Mouse (Mus musculus): ENCODE measurements at regions not wholly inside any gene's neighbourhood (a gene's known extent, or its start where the extent isn't known, plus 50 kb on each side); places are given as distances from the start of the nearest gene placed in this dataset.

- H3K27me3 ChIP-seq (replicated peaks; ENCODE audit: insufficient read depth, low read length), result no peaks in the 10 kb centered on the region
- no peaks in the 10 kb centered on the region for H3K36me3 ChIP-seq (ENCODE audit: insufficient read depth, low read length)
- TF ChIP-seq EP300 (IDR thresholded peaks at IDR 0.05) (no peak), CTCF (IDR thresholded peaks at IDR 0.05) (no peak)
These were observed 262.2 kb downstream of the Gm11361 start for GRCm38 (mm10) chr13:28519383-28520126.

GRCm38 (mm10) chr13:28517161-28517560 lies 259.8 kb downstream of the Gm11361 start:
- Histone ChIP-seq H3K4me3 (ENCODE audit: low read depth, low read length) (no peak overlapping the region), H3K27ac (ENCODE audit: low read length) (no peak overlapping the region), H3K4me2 (replicated peaks; ENCODE audit: low read depth, low read length) (no peak overlapping the region), H3K36me3 (ENCODE audit: insufficient read depth, low read length) (no peaks in the 10 kb centered on the region), H3K9ac (replicated peaks; ENCODE audit: low read depth) (no peak overlapping the region), H3K9me3 (ENCODE audit: low read length) (no peaks in the 10 kb centered on the region), H3K4me1 (ENCODE audit: insufficient read depth, low read depth, low read length) (no peaks in the 10 kb centered on the region; the same call in 1 of the 2 replicates), H3K27me3 (replicated peaks; ENCODE audit: insufficient read depth, low read length) (no peaks in the 10 kb centered on the region)
- DNase-seq (ENCODE audit: low spot score), result no peak
- no peak for ATAC-seq
- WGBS, result 53% methylated on average over 6 of the region's 6 CpGs
- TF ChIP-seq EP300 (IDR thresholded peaks at IDR 0.05) (no peak), CTCF (IDR thresholded peaks at IDR 0.05) (no peak)

More at GRCm38 (mm10) chr13:28519383-28520126, 262.2 kb downstream of the Gm11361 start:
- no peak overlapping the region for H3K4me2 ChIP-seq (replicated peaks; ENCODE audit: low read depth, low read length)
- H3K4me1 ChIP-seq (ENCODE audit: insufficient read depth, low read depth, low read length), result no peaks in the 10 kb centered on the region; the same call in 1 of the 2 replicates
- H3K9me3 ChIP-seq (ENCODE audit: low read length), result no peaks in the 10 kb centered on the region
- no peak overlapping the region for H3K27ac ChIP-seq (ENCODE audit: low read length)
- no peak overlapping the region for H3K4me3 ChIP-seq (ENCODE audit: low read depth, low read length)
- no peak overlapping the region for H3K9ac ChIP-seq (replicated peaks; ENCODE audit: low read depth)
- ATAC-seq (0 out of 2 replicates have a peak, but pooled peaks have one; percentile 23), DNase-seq (ENCODE audit: low spot score) (peak; percentile 19)
- WGBS, result 41% methylated on average over 3 of the region's 3 CpGs

GRCm38 (mm10) chr13:28516636-28517035 lies 259.3 kb downstream of the Gm11361 start:
- ATAC-seq, result no peak
- H3K9ac ChIP-seq (replicated peaks; ENCODE audit: low read depth), result no peak overlapping the region
- no peaks in the 10 kb centered on the region for H3K36me3 ChIP-seq (ENCODE audit: insufficient read depth, low read length)
- H3K27me3 ChIP-seq (replicated peaks; ENCODE audit: insufficient read depth, low read length), result no peaks in the 10 kb centered on the region
- TF ChIP-seq EP300 (IDR thresholded peaks at IDR 0.05) (no peak), CTCF (IDR thresholded peaks at IDR 0.05) (no peak)
- 60% methylated on average over 2 of the region's 2 CpGs for WGBS
- no peaks in the 10 kb centered on the region; the same call in 1 of the 2 replicates for H3K4me1 ChIP-seq (ENCODE audit: insufficient read depth, low read depth, low read length)
- H3K9me3 ChIP-seq (ENCODE audit: low read length), result no peaks in the 10 kb centered on the region
- H3K4me2 ChIP-seq (replicated peaks; ENCODE audit: low read depth, low read length), result no peak overlapping the region
- H3K27ac ChIP-seq (ENCODE audit: low read length), result no peak overlapping the region
- no peak overlapping the region for H3K4me3 ChIP-seq (ENCODE audit: low read depth, low read length)
- DNase-seq (ENCODE audit: low spot score), result no peak

- H3K4me1 ChIP-seq (ENCODE audit: insufficient read depth, low read depth, low read length), result no peaks in the 10 kb centered on the region
- H3K4me2 ChIP-seq (replicated peaks; ENCODE audit: low read depth, low read length), result no peak overlapping the region
- no peak for DNase-seq (ENCODE audit: low spot score)
- TF ChIP-seq EP300 (IDR thresholded peaks at IDR 0.05), result no peak
- TF ChIP-seq CTCF (IDR thresholded peaks at IDR 0.05), result peak; percentile 28; the same call in 1 of the 2 replicates
- H3K9ac ChIP-seq (replicated peaks; ENCODE audit: low read depth), result no peak overlapping the region
- H3K27me3 ChIP-seq (replicated peaks; ENCODE audit: insufficient read depth, low read length), result no peaks in the 10 kb centered on the region
- H3K36me3 ChIP-seq (ENCODE audit: insufficient read depth, low read length), result no peaks in the 10 kb centered on the region
- H3K4me3 ChIP-seq (ENCODE audit: low read depth, low read length), result no peak overlapping the region
- no peak for ATAC-seq
- H3K9me3 ChIP-seq (ENCODE audit: low read length), result no peaks in the 10 kb centered on the region
- no peak overlapping the region for H3K27ac ChIP-seq (ENCODE audit: low read length)
These were observed 256.9 kb downstream of the Gm11361 start for GRCm38 (mm10) chr13:28514245-28514644.

GRCm38 (mm10) chr13:28513336-28513735 lies 256.0 kb downstream of the Gm11361 start:
- TF ChIP-seq EP300 (IDR thresholded peaks at IDR 0.05), result no peak
- TF ChIP-seq CTCF (IDR thresholded peaks at IDR 0.05), result no peak
- Histone ChIP-seq H3K27me3 (replicated peaks; ENCODE audit: insufficient read depth, low read length) (no peaks in the 10 kb centered on the region), H3K9me3 (ENCODE audit: low read length) (no peaks in the 10 kb centered on the region), H3K4me1 (ENCODE audit: insufficient read depth, low read depth, low read length) (no peaks in the 10 kb centered on the region), H3K36me3 (ENCODE audit: insufficient read depth, low read length) (no peaks in the 10 kb centered on the region), H3K27ac (ENCODE audit: low read length) (no peak overlapping the region), H3K4me3 (ENCODE audit: low read depth, low read length) (no peak overlapping the region), H3K9ac (replicated peaks; ENCODE audit: low read depth) (no peak overlapping the region), H3K4me2 (replicated peaks; ENCODE audit: low read depth, low read length) (no peak overlapping the region)
- WGBS, result 83% methylated on average over 7 of the region's 7 CpGs
- ATAC-seq (no peak), DNase-seq (ENCODE audit: low spot score) (no peak)

GRCm38 (mm10) chr13:28512573-28513334 lies 255.4 kb downstream of the Gm11361 start:
- TF ChIP-seq CTCF (IDR thresholded peaks at IDR 0.05), result no peak
- no peak for TF ChIP-seq EP300 (IDR thresholded peaks at IDR 0.05)
- Histone ChIP-seq H3K4me2 (replicated peaks; ENCODE audit: low read depth, low read length) (no peak overlapping the region), H3K27me3 (replicated peaks; ENCODE audit: insufficient read depth, low read length) (no peaks in the 10 kb centered on the region), H3K4me1 (ENCODE audit: insufficient read depth, low read depth, low read length) (0 out of 2 replicates have a peak, but pooled peaks cover 5% of the 10 kb centered on the region), H3K9me3 (ENCODE audit: low read length) (no peaks in the 10 kb centered on the region), H3K4me3 (ENCODE audit: low read depth, low read length) (no peak overlapping the region), H3K9ac (replicated peaks; ENCODE audit: low read depth) (no peak overlapping the region), H3K27ac (ENCODE audit: low read length) (no peak overlapping the region), H3K36me3 (ENCODE audit: insufficient read depth, low read length) (no peaks in the 10 kb centered on the region)
- 44% methylated on average over 11 of the region's 11 CpGs for WGBS
- ATAC-seq, result no peak
- no peak for DNase-seq (ENCODE audit: low spot score)

Data from lung, postnatal 0 days (tissue).